Mouse (Mus musculus): ENCODE results near the gene Dpm2. TPM values are rescaled to one million over a fixed set of nuclear protein-coding genes. Genes with fewer than 3 reads are reported as not detected.

The Dpm2 gene
- polyA plus RNA-seq, 1 experiment = 110 TPM

- Histone ChIP-seq H3K27me3 (ENCODE audit: control insufficient read depth, insufficient read depth, low read length) (peaks cover 2% of the 10 kb centered on the region), H3K36me3 (ENCODE audit: control insufficient read depth, insufficient read depth, low read length) (no peaks in the 10 kb centered on the region), H3K4me3 (ENCODE audit: control insufficient read depth, low read depth, low read length) (peak overlapping the region; percentile 86), H3K27ac (ENCODE audit: control insufficient read depth, insufficient read depth, low read depth, low read length) (no peak overlapping the region), H3K4me1 (ENCODE audit: control insufficient read depth, insufficient read depth, low read length) (peaks cover 4% of the 10 kb centered on the region)
- peak; percentile 47; the same call in 1 of the 2 replicates for TF ChIP-seq CTCF (IDR thresholded peaks at IDR 0.05; ENCODE audit: control insufficient read depth, insufficient read depth, insufficient replicate concordance, low read depth, low read length)
- TF ChIP-seq POLR2A (IDR thresholded peaks at IDR 0.05; ENCODE audit: control insufficient read depth, low read depth, low read length) = no peak
Observed at GRCm38 (mm10) chr2:32574901-32575585, 4.4 kb downstream of the Dpm2 start.

- Histone ChIP-seq H3K27ac (ENCODE audit: control insufficient read depth, insufficient read depth, low read depth, low read length) (no peak within 1 kb of the TSS), H3K36me3 (ENCODE audit: control insufficient read depth, insufficient read depth, low read length) (no peaks in the 10 kb centered on the region), H3K27me3 (ENCODE audit: control insufficient read depth, insufficient read depth, low read length) (peaks cover 2% of the 10 kb centered on the region), H3K4me1 (ENCODE audit: control insufficient read depth, insufficient read depth, low read length) (peaks cover 4% of the 10 kb centered on the region), H3K4me3 (ENCODE audit: control insufficient read depth, low read depth, low read length) (peak within 1 kb of the TSS; percentile 86)
- TF ChIP-seq POLR2A (IDR thresholded peaks at IDR 0.05; ENCODE audit: control insufficient read depth, low read depth, low read length) (no peak), CTCF (IDR thresholded peaks at IDR 0.05; ENCODE audit: control insufficient read depth, insufficient read depth, insufficient replicate concordance, low read depth, low read length) (no peak)
Observed at GRCm38 (mm10) chr2:32575586-32576160, 5.0 kb downstream of the Dpm2 start, which contains the start of gene 9430097D07Rik. Gene 9430097D07Rik, minus strand, starts transcription at chr2:32575684.

GRCm38 (mm10) chr2:32576532-32576931 is 5.9 kb downstream of the Dpm2 start:
- Histone ChIP-seq H3K27ac (ENCODE audit: control insufficient read depth, insufficient read depth, low read depth, low read length) (no peak overlapping the region), H3K4me1 (ENCODE audit: control insufficient read depth, insufficient read depth, low read length) (no peaks in the 10 kb centered on the region; the same call in 1 of the 2 replicates), H3K36me3 (ENCODE audit: control insufficient read depth, insufficient read depth, low read length) (no peaks in the 10 kb centered on the region), H3K27me3 (ENCODE audit: control insufficient read depth, insufficient read depth, low read length) (peaks cover 2% of the 10 kb centered on the region), H3K4me3 (ENCODE audit: control insufficient read depth, low read depth, low read length) (peak overlapping the region; percentile 86)
- TF ChIP-seq POLR2A (IDR thresholded peaks at IDR 0.05; ENCODE audit: control insufficient read depth, low read depth, low read length) (no peak), CTCF (IDR thresholded peaks at IDR 0.05; ENCODE audit: control insufficient read depth, insufficient read depth, insufficient replicate concordance, low read depth, low read length) (no peak)

GRCm38 (mm10) chr2:32578146-32579046 is 7.7 kb downstream of the Dpm2 start:
- peaks cover 3% of the 10 kb centered on the region for H3K4me1 ChIP-seq (ENCODE audit: control insufficient read depth, insufficient read depth, low read length)
- H3K27ac ChIP-seq (ENCODE audit: control insufficient read depth, insufficient read depth, low read depth, low read length) = no peak overlapping the region
- no peak for TF ChIP-seq POLR2A (IDR thresholded peaks at IDR 0.05; ENCODE audit: control insufficient read depth, low read depth, low read length)
- no peak for TF ChIP-seq CTCF (IDR thresholded peaks at IDR 0.05; ENCODE audit: control insufficient read depth, insufficient read depth, insufficient replicate concordance, low read depth, low read length)
- no peaks in the 10 kb centered on the region for H3K36me3 ChIP-seq (ENCODE audit: control insufficient read depth, insufficient read depth, low read length)
- H3K27me3 ChIP-seq (ENCODE audit: control insufficient read depth, insufficient read depth, low read length) = peaks cover 2% of the 10 kb centered on the region
- peak overlapping the region; percentile 46 for H3K4me3 ChIP-seq (ENCODE audit: control insufficient read depth, low read depth, low read length)

GRCm38 (mm10) chr2:32581450-32582095 is 10.9 kb downstream of the Dpm2 start:
- no peak overlapping the region for H3K4me3 ChIP-seq (ENCODE audit: control insufficient read depth, low read depth, low read length)
- no peaks in the 10 kb centered on the region for H3K36me3 ChIP-seq (ENCODE audit: control insufficient read depth, insufficient read depth, low read length)
- no peak overlapping the region for H3K27ac ChIP-seq (ENCODE audit: control insufficient read depth, insufficient read depth, low read depth, low read length)
- peaks cover 3% of the 10 kb centered on the region for H3K4me1 ChIP-seq (ENCODE audit: control insufficient read depth, insufficient read depth, low read length)
- TF ChIP-seq CTCF (IDR thresholded peaks at IDR 0.05; ENCODE audit: control insufficient read depth, insufficient read depth, insufficient replicate concordance, low read depth, low read length) (no peak), POLR2A (IDR thresholded peaks at IDR 0.05; ENCODE audit: control insufficient read depth, low read depth, low read length) (no peak)
- no peaks in the 10 kb centered on the region for H3K27me3 ChIP-seq (ENCODE audit: control insufficient read depth, insufficient read depth, low read length)

- H3K27ac ChIP-seq (ENCODE audit: control insufficient read depth, insufficient read depth, low read depth, low read length) = no peak overlapping the region
- no peaks in the 10 kb centered on the region for H3K27me3 ChIP-seq (ENCODE audit: control insufficient read depth, insufficient read depth, low read length)
Observed at GRCm38 (mm10) chr2:32582830-32583799, 12.5 kb downstream of the Dpm2 start.

More at GRCm38 (mm10) chr2:32582830-32583799, 12.5 kb downstream of the Dpm2 start:
- Histone ChIP-seq H3K4me1 (ENCODE audit: control insufficient read depth, insufficient read depth, low read length) (peaks cover 6% of the 10 kb centered on the region), H3K36me3 (ENCODE audit: control insufficient read depth, insufficient read depth, low read length) (no peaks in the 10 kb centered on the region), H3K4me3 (ENCODE audit: control insufficient read depth, low read depth, low read length) (peak overlapping the region; percentile 37)
- TF ChIP-seq POLR2A (IDR thresholded peaks at IDR 0.05; ENCODE audit: control insufficient read depth, low read depth, low read length) (no peak), CTCF (IDR thresholded peaks at IDR 0.05; ENCODE audit: control insufficient read depth, insufficient read depth, insufficient replicate concordance, low read depth, low read length) (peak; percentile 98; the same call in 1 of the 2 replicates)

All from testis, adult 2 months (tissue).